In genomic region chr2:168840853-168841712, GRCm38 (mm10) we compare ENCODE assay signal across 9 mouse cellular contexts.
DNase-seq lines count a peak whose midpoint lies in the region; ATAC-seq lines count a peak whose summit lies in the region.
"Had no signal": no experiment of that assay in that cellular context is flagged by ENCODE, and none has a peak within 500 bp of the region (broad histone marks: within the 10 kb centered on the region; RNA-seq: fewer than 3 reads in every experiment).

No protein-coding gene starts in this region.

- peaks cover 35% of the 10 kb centered on the region for H3K27me3 ChIP-seq in liver, embryonic 11.5 days (replicated peaks; ENCODE audit: control insufficient read depth, insufficient read depth, low read length)
- H3K27me3 ChIP-seq in embryonic facial prominence, embryonic 15.5 days, result peaks cover 53% of the 10 kb centered on the region
- no peaks in the 10 kb centered on the region for H3K27me3 ChIP-seq in midbrain, embryonic 14.5 days (ENCODE audit: control insufficient read depth, insufficient read depth, low read length)

- no peak overlapping the region for H3K9ac ChIP-seq in liver, embryonic 11.5 days (ENCODE audit: low read depth, low read length)
- H3K9ac ChIP-seq in embryonic facial prominence, embryonic 15.5 days, result no peak overlapping the region
- H3K9ac ChIP-seq in midbrain, embryonic 14.5 days (replicated peaks; ENCODE audit: low read length), result no peak overlapping the region

- intact Hi-C loops in left cerebral cortex, postnatal 4 days (cut with DNase I), result no loop called here
- intact Hi-C loops in left cerebral cortex, postnatal 25 days (cut with DNase I), result loop anchor here (5.0 kb wide), 1 partner anchor 74 kb away; the partner anchor contains the start of gene Sall4

- no peak for DNase-seq in liver, embryonic 11.5 days (ENCODE audit: low spot score)
- DNase-seq in liver, result no peak
- DNase-seq in embryo, embryonic 10.5 days (ENCODE audit: low spot score), result peak; percentile 62
- DNase-seq in midbrain, embryonic 14.5 days, result peak; percentile 15
- DNase-seq in left cerebral cortex, postnatal 4 days, result no peak
- DNase-seq in left cerebral cortex, postnatal 25 days (ENCODE audit: low spot score in 2 of 2), result no peak
- DNase-seq: layer of hippocampus, postnatal 36 days had no signal

- ATAC-seq in liver, embryonic 11.5 days (replicated peaks; ENCODE audit: low FRiP score), result no peak
- ATAC-seq in embryonic facial prominence, embryonic 15.5 days (ENCODE audit: insufficient number of reproducible peaks, low FRiP score, low TSS enrichment, low read depth), result no peak
- no peak for ATAC-seq in midbrain, embryonic 14.5 days (ENCODE audit: low FRiP score, low TSS enrichment)

- H3K4me1 ChIP-seq in liver, embryonic 11.5 days (replicated peaks; ENCODE audit: control insufficient read depth, insufficient read depth, low read length), result peaks cover 16% of the 10 kb centered on the region
- peaks cover 26% of the 10 kb centered on the region for H3K4me1 ChIP-seq in embryonic facial prominence, embryonic 15.5 days
- peaks cover 27% of the 10 kb centered on the region for H3K4me1 ChIP-seq in midbrain, embryonic 14.5 days (ENCODE audit: control insufficient read depth, insufficient read depth, low read length)

- WGBS in liver, embryonic 11.5 days, result 6% methylated on average over 19 of the region's 19 CpGs
- WGBS in embryonic facial prominence, embryonic 15.5 days, result 22% methylated on average over 19 of the region's 19 CpGs
- 7% methylated on average over 19 of the region's 19 CpGs for WGBS in midbrain, embryonic 14.5 days

- H3K27ac ChIP-seq in liver, embryonic 11.5 days (ENCODE audit: low read depth, low read length), result no peak overlapping the region
- H3K27ac ChIP-seq in embryonic facial prominence, embryonic 15.5 days (replicated peaks), result no peak overlapping the region
- no peak overlapping the region for H3K27ac ChIP-seq in midbrain, embryonic 14.5 days (replicated peaks; ENCODE audit: low read depth, low read length)

- peak overlapping the region; percentile 51 for H3K4me2 ChIP-seq in liver, embryonic 11.5 days
- H3K4me2 ChIP-seq in embryonic facial prominence, embryonic 15.5 days (replicated peaks), result peak overlapping the region; percentile 28
- no peak overlapping the region for H3K4me2 ChIP-seq in midbrain, embryonic 14.5 days (ENCODE audit: low read length)

- no peaks in the 10 kb centered on the region for H3K36me3 ChIP-seq in liver, embryonic 11.5 days (ENCODE audit: control insufficient read depth, insufficient read depth, low read length)
- H3K36me3 ChIP-seq in embryonic facial prominence, embryonic 15.5 days, result no peaks in the 10 kb centered on the region
- H3K36me3 ChIP-seq in midbrain, embryonic 14.5 days (ENCODE audit: control insufficient read depth, insufficient read depth, low read length), result no peaks in the 10 kb centered on the region

- H3K4me3 ChIP-seq in liver, embryonic 11.5 days (ENCODE audit: low read depth, low read length), result no peak overlapping the region
- peak overlapping the region; percentile 8; the same call in 1 of the 2 replicates for H3K4me3 ChIP-seq in embryonic facial prominence, embryonic 15.5 days (replicated peaks)
- no peak overlapping the region for H3K4me3 ChIP-seq in midbrain, embryonic 14.5 days (replicated peaks; ENCODE audit: low read depth, low read length)
- H3K4me3 ChIP-seq: megakaryocyte, embryonic 14.5 days had no signal

- no peaks in the 10 kb centered on the region for H3K9me3 ChIP-seq in liver, embryonic 11.5 days (ENCODE audit: control insufficient read depth, low read length)
- H3K9me3 ChIP-seq in embryonic facial prominence, embryonic 15.5 days (replicated peaks), result no peaks in the 10 kb centered on the region
- H3K9me3 ChIP-seq in midbrain, embryonic 14.5 days (ENCODE audit: control insufficient read depth, low read length), result no peaks in the 10 kb centered on the region

Comparison
In these comparisons a context has a peak if more than half of its experiments do, and no peak if none do; other contexts are left out.
1. DNase-seq: peak in embryo, embryonic 10.5 days (single experiment) and midbrain, embryonic 14.5 days (single experiment); none in liver, embryonic 11.5 days (single experiment), liver (single experiment), left cerebral cortex, postnatal 4 days (single experiment) and left cerebral cortex, postnatal 25 days (0 of 2).